Mouse (Mus musculus): ENCODE results near the gene Ppp3ca. TPM values are rescaled to one million over a fixed set of nuclear protein-coding genes. Genes with fewer than 3 reads are reported as not detected.

The Ppp3ca gene
- polyA plus RNA-seq, 1 experiment from 2014 or later, result 153 TPM

DNA sequence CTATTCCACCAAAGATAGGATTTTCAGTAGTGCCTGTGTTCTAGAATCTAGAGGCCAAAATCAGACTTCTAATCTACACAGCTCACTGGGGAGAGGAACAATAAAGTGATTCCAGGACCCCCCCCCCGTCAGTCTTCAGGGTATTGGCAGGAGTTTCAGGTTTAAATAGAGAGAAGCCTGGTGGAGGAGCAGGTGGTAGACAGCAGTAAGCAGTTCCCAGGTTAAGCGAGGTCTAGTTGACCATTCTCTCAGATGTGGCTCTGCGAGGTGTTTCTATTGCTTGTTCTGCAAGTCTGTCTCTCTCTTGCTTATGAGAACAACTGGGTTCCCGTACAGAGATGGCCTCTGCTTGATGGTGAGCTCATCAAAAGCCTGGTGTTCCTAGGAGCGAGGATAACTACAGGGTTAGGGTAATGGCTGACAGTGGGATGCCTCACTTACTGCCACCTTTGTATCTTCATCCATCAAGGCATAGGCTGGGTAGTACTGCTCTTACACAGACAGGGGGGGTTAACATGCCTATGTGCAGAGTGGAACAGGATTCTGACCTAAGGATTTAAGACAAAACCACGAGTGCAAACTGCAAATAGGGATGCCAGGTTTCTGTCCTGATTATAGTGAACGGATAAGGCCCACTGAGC, 204.0 kb downstream of the Ppp3ca start:
- H3K9ac ChIP-seq (replicated peaks), result no peak overlapping the region
- peaks cover 6% of the 10 kb centered on the region; the same call in 1 of the 2 replicates for H3K36me3 ChIP-seq
- H3K27ac ChIP-seq (replicated peaks), result no peak overlapping the region
- no peak overlapping the region for H3K4me3 ChIP-seq
- WGBS, result 63% methylated on average over 7 of the region's 7 CpGs
- peaks cover 30% of the 10 kb centered on the region for H3K4me1 ChIP-seq
- ATAC-seq (replicated peaks), result peak; percentile 51
- no peaks in the 10 kb centered on the region for H3K9me3 ChIP-seq
- no peak overlapping the region for H3K4me2 ChIP-seq (replicated peaks)
- no peaks in the 10 kb centered on the region for H3K27me3 ChIP-seq

GRCm38 (mm10) chr3:136874566-136874965, 204.6 kb downstream of the Ppp3ca start:
- H3K4me1 ChIP-seq, result peaks cover 30% of the 10 kb centered on the region
- H3K27me3 ChIP-seq, result no peaks in the 10 kb centered on the region
- no peak overlapping the region for H3K27ac ChIP-seq (replicated peaks)
- H3K4me2 ChIP-seq (replicated peaks), result no peak overlapping the region
- no peak overlapping the region for H3K4me3 ChIP-seq
- ATAC-seq (replicated peaks), result no peak
- H3K9me3 ChIP-seq, result no peaks in the 10 kb centered on the region
- no peak overlapping the region for H3K9ac ChIP-seq (replicated peaks)
- H3K36me3 ChIP-seq, result peaks cover 6% of the 10 kb centered on the region; the same call in 1 of the 2 replicates
- WGBS, result 10% methylated on average over 5 of the region's 5 CpGs

- Histone ChIP-seq H3K9ac (replicated peaks) (no peak overlapping the region), H3K9me3 (no peaks in the 10 kb centered on the region), H3K27ac (replicated peaks) (no peak overlapping the region), H3K4me1 (no peaks in the 10 kb centered on the region), H3K4me2 (replicated peaks) (no peak overlapping the region), H3K4me3 (no peak overlapping the region), H3K27me3 (no peaks in the 10 kb centered on the region), H3K36me3 (no peaks in the 10 kb centered on the region)
- no peak for ATAC-seq (replicated peaks)
- 93% methylated on average over 9 of the region's 9 CpGs for WGBS
Measured at GRCm38 (mm10) chr3:136887741-136888140, 217.8 kb downstream of the Ppp3ca start.

- no peaks in the 10 kb centered on the region for H3K27me3 ChIP-seq
- H3K4me2 ChIP-seq (replicated peaks), result no peak overlapping the region
- 75% methylated on average over 3 of the region's 3 CpGs for WGBS
Measured at GRCm38 (mm10) chr3:136892140-136892539, 222.2 kb downstream of the Ppp3ca start.

GRCm38 (mm10) chr3:136893596-136894402, 223.9 kb downstream of the Ppp3ca start:
- H3K36me3 ChIP-seq, result no peaks in the 10 kb centered on the region
- WGBS, result 16% methylated on average over 18 of the region's 18 CpGs
- H3K4me3 ChIP-seq, result no peak overlapping the region
- H3K27me3 ChIP-seq, result no peaks in the 10 kb centered on the region
- H3K27ac ChIP-seq (replicated peaks), result peak overlapping the region; percentile 53
- peak; percentile 56 for ATAC-seq (replicated peaks)
- H3K9ac ChIP-seq (replicated peaks), result peak overlapping the region; percentile 13; the same call in 1 of the 2 replicates
- H3K9me3 ChIP-seq, result no peaks in the 10 kb centered on the region
- peak overlapping the region; percentile 14; the same call in 1 of the 2 replicates for H3K4me2 ChIP-seq (replicated peaks)
- H3K4me1 ChIP-seq, result peaks cover 13% of the 10 kb centered on the region

More at GRCm38 (mm10) chr3:136892140-136892539, 222.2 kb downstream of the Ppp3ca start:
- Histone ChIP-seq H3K9ac (replicated peaks) (no peak overlapping the region), H3K27ac (replicated peaks) (no peak overlapping the region), H3K36me3 (no peaks in the 10 kb centered on the region), H3K9me3 (no peaks in the 10 kb centered on the region), H3K4me1 (peaks cover 13% of the 10 kb centered on the region), H3K4me3 (no peak overlapping the region)
- ATAC-seq (replicated peaks), result no peak

GRCm38 (mm10) chr3:136895498-136895897, 225.6 kb downstream of the Ppp3ca start:
- Histone ChIP-seq H3K4me1 (peaks cover 13% of the 10 kb centered on the region), H3K9ac (replicated peaks) (no peak overlapping the region), H3K9me3 (no peaks in the 10 kb centered on the region), H3K27ac (replicated peaks) (no peak overlapping the region), H3K27me3 (no peaks in the 10 kb centered on the region), H3K4me3 (no peak overlapping the region), H3K36me3 (no peaks in the 10 kb centered on the region), H3K4me2 (replicated peaks) (no peak overlapping the region)
- no peak for ATAC-seq (replicated peaks)

- WGBS, result 90% methylated on average over 4 of the region's 4 CpGs
- ATAC-seq (replicated peaks), result no peak
- H3K27me3 ChIP-seq, result no peaks in the 10 kb centered on the region
Measured at GRCm38 (mm10) chr3:136896276-136896675, 226.4 kb downstream of the Ppp3ca start.

GRCm38 (mm10) chr3:136899744-136900143, 229.8 kb downstream of the Ppp3ca start:
- no peak overlapping the region for H3K27ac ChIP-seq (replicated peaks)
- no peak; the same call in 1 of the 2 replicates for ATAC-seq (replicated peaks)
- WGBS, result 53% methylated on average over 2 of the region's 2 CpGs
- no peak overlapping the region for H3K4me2 ChIP-seq (replicated peaks)
- H3K4me1 ChIP-seq, result no peaks in the 10 kb centered on the region
- no peak overlapping the region for H3K9ac ChIP-seq (replicated peaks)
- peaks cover 11% of the 10 kb centered on the region; the same call in 1 of the 2 replicates for H3K36me3 ChIP-seq
- no peaks in the 10 kb centered on the region for H3K9me3 ChIP-seq
- no peak overlapping the region for H3K4me3 ChIP-seq
- no peaks in the 10 kb centered on the region for H3K27me3 ChIP-seq

More at GRCm38 (mm10) chr3:136896276-136896675, 226.4 kb downstream of the Ppp3ca start:
- Histone ChIP-seq H3K4me1 (peaks cover 13% of the 10 kb centered on the region), H3K4me3 (no peak overlapping the region), H3K4me2 (replicated peaks) (no peak overlapping the region), H3K9ac (replicated peaks) (no peak overlapping the region), H3K27ac (replicated peaks) (no peak overlapping the region), H3K36me3 (no peaks in the 10 kb centered on the region), H3K9me3 (no peaks in the 10 kb centered on the region)

DNA sequence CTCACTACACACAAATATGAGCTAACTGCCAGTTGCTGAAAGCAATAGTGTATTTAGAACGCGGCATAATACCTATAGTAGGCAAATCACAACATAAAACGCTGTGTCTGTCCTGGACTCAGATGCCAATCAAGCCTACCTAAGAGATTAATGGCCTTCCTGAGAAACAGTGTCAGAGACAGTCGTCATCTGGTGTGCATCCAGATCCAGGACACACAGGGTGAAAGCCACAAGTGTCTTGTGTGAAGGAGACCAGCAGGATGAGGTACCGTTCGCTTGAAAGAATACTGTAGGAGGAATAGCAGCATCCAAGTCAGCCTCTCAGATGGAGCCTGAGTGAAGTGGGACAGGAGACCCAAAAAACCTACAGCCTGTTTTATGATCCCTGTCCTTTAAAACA, 231.1 kb downstream of the Ppp3ca start:
- H3K4me2 ChIP-seq (replicated peaks), result no peak overlapping the region
- no peaks in the 10 kb centered on the region for H3K4me1 ChIP-seq
- no peaks in the 10 kb centered on the region for H3K9me3 ChIP-seq
- no peak overlapping the region for H3K4me3 ChIP-seq
- no peak overlapping the region for H3K9ac ChIP-seq (replicated peaks)
- no peaks in the 10 kb centered on the region for H3K27me3 ChIP-seq
- H3K27ac ChIP-seq (replicated peaks), result no peak overlapping the region
- 92% methylated on average over 6 of the region's 6 CpGs for WGBS
- ATAC-seq (replicated peaks), result no peak
- H3K36me3 ChIP-seq, result peaks cover 16% of the 10 kb centered on the region; the same call in 1 of the 2 replicates

DNA sequence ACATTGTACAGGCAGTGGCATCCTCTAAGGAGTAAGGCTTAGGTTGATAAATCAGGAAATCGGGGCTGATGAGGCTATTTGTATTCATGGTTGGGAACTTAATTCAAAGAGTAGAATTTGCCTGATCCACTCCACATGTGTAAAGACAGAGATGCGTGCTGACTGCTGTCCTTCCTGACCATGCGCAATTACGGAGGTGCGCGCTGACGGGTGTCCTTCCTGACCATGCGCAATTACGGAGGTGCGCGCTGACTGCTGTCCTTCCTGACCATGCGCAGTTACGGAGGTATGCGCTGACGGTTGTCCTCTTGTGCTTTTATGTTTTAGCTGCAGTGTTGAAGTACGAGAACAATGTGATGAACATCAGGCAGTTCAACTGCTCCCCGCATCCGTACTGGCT, 232.9 kb downstream of the Ppp3ca start:
- Histone ChIP-seq H3K27me3 (no peaks in the 10 kb centered on the region), H3K4me1 (no peaks in the 10 kb centered on the region), H3K4me2 (replicated peaks) (no peak overlapping the region), H3K9me3 (no peaks in the 10 kb centered on the region), H3K4me3 (no peak overlapping the region), H3K9ac (replicated peaks) (no peak overlapping the region), H3K27ac (replicated peaks) (no peak overlapping the region), H3K36me3 (peaks cover 16% of the 10 kb centered on the region; the same call in 1 of the 2 replicates)
- 96% methylated on average over 18 of the region's 18 CpGs for WGBS
- no peak for ATAC-seq (replicated peaks)

- no peak overlapping the region for H3K9ac ChIP-seq (replicated peaks)
- peaks cover 21% of the 10 kb centered on the region; the same call in 1 of the 2 replicates for H3K36me3 ChIP-seq
- H3K4me3 ChIP-seq, result no peak overlapping the region
- no peaks in the 10 kb centered on the region for H3K27me3 ChIP-seq
- H3K4me2 ChIP-seq (replicated peaks), result no peak overlapping the region
- H3K27ac ChIP-seq (replicated peaks), result no peak overlapping the region
- no peaks in the 10 kb centered on the region for H3K9me3 ChIP-seq
- WGBS, result 75% methylated on average over 1 of the region's 1 CpGs
- ATAC-seq (replicated peaks), result no peak
- no peaks in the 10 kb centered on the region for H3K4me1 ChIP-seq
Measured at GRCm38 (mm10) chr3:136905577-136905976, 235.7 kb downstream of the Ppp3ca start.

- Histone ChIP-seq H3K27ac (replicated peaks) (no peak overlapping the region), H3K4me2 (replicated peaks) (no peak overlapping the region), H3K36me3 (peaks cover 10% of the 10 kb centered on the region; the same call in 1 of the 2 replicates), H3K27me3 (no peaks in the 10 kb centered on the region), H3K4me3 (no peak overlapping the region), H3K9ac (replicated peaks) (no peak overlapping the region), H3K4me1 (no peaks in the 10 kb centered on the region), H3K9me3 (no peaks in the 10 kb centered on the region)
- ATAC-seq (replicated peaks), result 0 out of 2 replicates have a peak, but pooled peaks have one; percentile 23
- 45% methylated on average over 3 of the region's 3 CpGs for WGBS
Measured at GRCm38 (mm10) chr3:136909534-136909933, 239.6 kb downstream of the Ppp3ca start.
